Mouse (Mus musculus): ENCODE data around the gene Fstl5.
"Not testable (repeated sequence)": the region's sequence is repeated elsewhere in the genome, so short reads cannot be mapped to it uniquely, and the experiment has no call there.

Gene Fstl5

DNA sequence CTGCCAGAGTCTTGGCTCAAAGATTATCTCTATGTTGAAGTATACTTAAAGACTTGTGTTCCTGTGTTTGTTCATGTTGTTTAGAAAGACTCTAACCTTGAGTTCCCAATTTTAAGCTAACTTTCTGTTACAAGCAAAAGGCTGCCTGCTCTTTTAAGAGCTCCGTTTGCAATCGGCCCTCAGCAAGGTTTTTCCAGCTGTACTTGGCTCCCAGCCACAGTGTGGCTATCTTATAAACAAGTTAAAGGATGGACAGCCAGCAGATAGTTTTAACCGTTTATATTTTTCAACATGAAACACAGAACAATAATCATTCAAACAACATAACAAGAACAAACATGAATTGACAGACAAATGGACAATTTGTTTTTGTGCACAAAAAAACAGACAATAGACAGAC, 433.8 kb downstream of the Fstl5 start:
- DNase-seq (ENCODE audit: low spot score in 2 of 2), result not testable (repeated sequence)

DNA sequence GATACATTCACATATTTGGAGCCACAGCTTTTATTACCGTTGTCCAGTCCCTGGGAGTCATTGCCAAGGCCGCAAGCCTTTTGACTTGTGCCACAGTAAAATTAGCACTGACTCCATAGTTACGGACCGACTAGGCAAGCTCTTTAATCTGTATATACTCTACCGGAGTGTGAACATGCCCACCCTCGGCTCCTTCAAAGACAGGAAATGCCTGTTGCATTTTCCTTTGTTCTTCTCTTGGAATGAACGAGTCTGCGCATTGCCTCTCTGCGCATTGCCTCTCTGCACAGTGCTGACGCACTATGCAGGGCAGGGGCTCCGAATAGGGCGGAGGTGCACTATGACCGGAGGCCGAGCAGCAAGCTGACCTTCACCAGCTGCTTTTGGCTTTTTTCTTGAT, 434.7 kb downstream of the Fstl5 start:
- DNase-seq (ENCODE audit: low spot score in 2 of 2), result no peak

DNA sequence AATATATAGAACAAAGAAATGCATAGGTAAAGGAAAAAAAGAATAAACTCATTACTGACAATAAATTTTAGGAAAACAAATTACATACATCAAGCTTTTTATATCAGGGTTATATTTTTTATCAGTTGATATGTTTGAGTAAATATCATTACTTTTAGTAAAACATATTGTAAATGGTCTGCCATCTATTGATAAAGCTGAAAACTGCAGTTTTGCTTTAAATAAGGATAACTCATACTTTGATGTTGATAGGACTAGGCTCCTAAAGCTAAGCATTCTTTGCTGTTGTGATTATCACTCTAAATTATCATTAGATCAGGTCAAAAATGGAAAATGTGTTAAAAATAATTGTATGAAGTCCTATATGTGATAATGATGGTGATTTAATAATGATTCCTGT, 493.3 kb downstream of the Fstl5 start:
- DNase-seq (ENCODE audit: low spot score in 2 of 2), result no peak

DNA sequence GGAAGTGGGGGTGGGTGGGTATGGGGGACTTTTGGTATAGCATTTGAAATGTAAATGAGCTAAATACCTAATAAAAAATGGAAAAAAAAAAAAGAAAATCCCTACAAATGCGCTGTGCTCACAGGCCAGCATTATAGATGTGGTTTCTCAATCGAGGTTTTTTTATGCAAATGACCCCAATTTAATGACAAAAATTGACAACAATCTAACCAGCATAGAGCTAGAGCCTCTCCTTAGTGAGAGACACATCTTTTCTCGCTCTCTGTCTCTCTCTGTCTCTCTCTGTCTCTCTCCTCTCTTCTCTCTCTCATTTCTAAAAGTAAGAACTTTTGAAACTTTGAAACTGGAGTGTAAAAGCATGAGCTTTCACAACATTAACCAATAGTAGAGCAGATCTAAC, 498.4 kb downstream of the Fstl5 start:
- DNase-seq (ENCODE audit: low spot score in 2 of 2), result no peak

DNA sequence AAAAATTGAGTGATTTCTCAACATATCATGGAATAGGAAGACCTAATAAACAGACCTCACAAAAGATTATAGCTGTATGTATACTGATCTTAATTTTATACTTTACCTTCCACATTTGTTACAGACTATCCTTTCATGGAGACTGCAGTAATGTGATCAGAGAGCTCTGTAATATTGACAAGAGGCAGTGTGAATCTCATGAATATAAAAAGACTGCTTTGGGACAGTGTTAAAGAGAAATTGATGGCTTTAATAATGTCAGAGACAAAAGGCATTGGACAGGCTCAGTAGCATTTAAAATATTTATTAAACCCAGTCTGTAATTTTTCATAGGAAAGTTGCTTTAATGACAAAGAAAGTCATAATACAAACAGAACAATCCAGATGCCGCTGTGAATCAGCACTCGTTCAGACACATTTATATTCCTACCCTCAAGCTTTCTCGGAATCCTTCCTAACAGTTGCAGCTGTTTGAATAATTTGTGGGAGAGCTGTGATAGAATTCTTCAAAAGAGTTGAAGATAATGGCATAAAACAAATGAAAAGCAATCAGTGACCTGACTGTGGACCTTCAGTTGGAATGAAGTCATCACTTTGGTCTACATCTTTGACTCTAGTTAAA, 499.0 kb downstream of the Fstl5 start:
- DNase-seq (ENCODE audit: low spot score in 2 of 2), result no peak

DNA sequence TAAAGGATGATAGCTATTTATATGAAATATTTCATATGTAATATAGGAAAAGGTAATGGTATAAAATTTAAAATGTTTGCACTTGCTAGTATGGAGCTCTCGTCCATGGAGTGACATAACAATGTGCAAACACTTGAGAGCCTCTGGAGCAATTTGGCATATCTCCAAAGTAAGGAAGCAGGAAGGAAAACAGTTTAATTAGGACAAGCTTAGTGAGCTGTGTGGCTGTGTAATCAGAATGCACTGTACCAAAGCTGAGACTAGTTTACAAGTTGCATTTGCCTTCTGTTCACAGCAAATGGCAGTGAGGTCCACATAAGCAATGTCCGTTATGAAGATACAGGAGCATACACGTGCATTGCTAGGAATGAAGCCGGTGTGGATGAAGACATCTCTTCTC, 519.1 kb downstream of the Fstl5 start:
- no peak for DNase-seq (ENCODE audit: low spot score in 2 of 2)

DNA sequence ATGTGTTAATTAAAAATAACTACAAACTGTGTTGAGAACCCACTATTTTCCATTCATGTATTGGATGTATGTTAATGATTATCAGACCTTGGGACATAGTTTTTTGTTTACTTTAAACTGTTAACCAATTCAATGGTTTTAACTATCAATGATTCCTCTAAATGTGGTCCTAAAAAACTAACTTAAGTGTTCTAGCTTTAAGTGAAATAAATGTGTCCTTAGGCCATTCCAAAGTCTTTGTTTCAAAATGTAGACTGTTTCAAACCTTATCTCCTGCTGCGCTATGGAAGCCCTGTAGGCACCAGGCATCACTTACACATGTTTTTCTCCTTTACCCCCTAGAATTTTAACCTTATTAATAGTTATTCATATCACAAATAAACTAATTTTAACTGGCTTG, 546.0 kb downstream of the Fstl5 start:
- DNase-seq (ENCODE audit: low spot score in 2 of 2), result no peak

DNA sequence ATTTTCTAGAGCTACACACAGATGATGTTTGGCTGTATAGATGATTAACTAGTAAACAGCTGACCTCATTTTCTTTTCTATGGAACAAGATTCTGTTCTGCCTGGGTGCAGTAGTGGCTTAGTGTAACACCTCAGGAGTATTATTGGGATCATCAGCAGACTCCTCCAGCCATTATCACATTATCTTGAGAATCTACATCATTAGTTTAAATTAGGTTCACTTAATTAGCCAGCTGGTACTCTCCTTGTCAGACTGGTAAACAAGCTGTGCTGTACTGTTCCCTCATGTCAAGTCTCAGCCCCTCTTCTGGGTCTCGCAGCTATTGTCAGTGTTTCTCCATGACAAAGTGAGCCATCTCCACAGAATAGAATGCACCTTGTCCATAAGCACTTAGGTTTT, 580.2 kb downstream of the Fstl5 start:
- no peak for DNase-seq (ENCODE audit: low spot score in 2 of 2)

DNA sequence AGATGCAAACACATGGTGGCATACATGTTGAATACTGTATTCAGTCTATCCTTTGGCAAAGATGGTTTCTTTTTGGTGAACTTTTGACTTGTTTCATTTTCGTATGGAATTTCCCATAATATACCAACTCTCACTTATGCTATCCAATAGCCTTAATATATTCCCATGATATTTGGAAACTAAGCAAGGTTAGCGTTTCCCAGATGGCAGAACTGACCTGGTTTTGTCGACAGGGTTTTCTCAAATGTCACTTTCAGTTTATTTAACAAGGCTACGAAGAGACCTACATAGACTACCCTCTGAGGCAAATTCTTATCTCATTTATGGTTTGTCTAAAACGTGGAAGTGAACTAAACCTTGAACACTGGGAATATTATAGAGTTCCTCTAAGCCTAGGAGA, 596.8 kb downstream of the Fstl5 start:
- DNase-seq (ENCODE audit: low spot score in 2 of 2), result no peak

DNA sequence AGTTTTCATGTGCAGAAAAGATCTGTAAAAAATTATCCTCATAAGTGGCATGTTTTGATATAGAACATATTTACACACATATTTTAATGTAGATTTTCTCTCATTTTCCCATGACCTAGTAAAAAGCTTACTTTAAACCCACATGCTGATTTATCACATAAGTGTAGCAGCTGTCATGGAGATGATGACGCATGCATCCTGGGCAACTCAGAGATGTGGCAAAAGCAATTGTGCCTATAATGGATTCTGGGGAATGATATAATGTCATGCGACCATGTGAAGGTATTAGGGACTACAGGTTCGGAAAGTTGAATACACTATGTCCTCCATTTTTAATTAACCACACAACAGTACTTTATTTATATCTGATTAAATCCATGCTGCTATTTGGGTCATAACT, 601.9 kb downstream of the Fstl5 start:
- no peak for DNase-seq (ENCODE audit: low spot score in 2 of 2)

DNA sequence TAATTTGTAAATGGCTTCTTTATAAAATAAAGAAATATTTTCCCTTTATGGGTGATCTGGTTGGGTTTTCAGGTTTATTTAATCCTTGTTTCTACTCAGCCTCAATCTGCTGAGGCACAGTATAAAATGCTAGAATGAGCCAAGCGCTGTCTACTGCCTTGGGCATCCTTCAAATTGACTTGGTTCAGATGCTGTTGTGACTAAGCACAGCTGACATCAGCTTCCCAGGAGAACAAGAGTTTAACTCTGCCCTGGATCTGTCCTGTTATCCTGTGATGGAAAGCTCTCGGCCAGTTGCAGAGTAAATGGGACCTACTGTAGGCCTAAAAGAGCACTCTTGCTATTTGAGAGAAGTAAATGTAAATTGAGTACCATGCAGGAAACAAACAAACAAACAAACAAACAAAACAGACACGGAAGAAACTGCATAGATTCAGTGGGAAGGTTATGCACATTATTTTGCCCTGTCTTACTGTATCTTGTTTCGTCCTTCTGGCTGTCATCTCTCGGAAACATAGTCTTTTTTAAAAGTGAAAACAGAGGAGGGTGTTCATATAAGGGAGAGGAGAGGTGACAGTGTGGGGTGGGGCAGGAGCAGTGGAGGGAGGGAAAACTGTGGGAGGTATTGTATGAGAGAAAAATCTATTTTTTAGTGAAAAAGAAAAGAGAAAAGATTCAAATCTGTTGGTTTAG, 605.9 kb downstream of the Fstl5 start:
- no peak for DNase-seq (ENCODE audit: low spot score in 2 of 2)

DNA sequence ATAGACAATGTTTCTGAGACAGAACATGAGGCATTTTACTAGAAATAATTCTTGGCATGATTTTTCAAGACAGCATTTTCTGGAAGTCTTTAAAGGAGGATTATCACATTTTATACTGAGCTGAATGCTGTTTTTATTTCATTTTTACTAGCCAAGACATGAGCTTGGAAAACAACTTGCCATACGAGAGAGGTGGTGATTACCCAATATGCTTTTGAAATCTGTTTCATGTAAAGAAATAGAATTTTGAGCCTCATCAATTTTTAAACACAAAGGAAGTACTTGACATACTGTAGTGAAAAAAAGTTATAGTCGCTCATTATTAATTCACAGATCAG, 606.4 kb downstream of the Fstl5 start:
- DNase-seq (ENCODE audit: low spot score in 2 of 2), result no peak

DNA sequence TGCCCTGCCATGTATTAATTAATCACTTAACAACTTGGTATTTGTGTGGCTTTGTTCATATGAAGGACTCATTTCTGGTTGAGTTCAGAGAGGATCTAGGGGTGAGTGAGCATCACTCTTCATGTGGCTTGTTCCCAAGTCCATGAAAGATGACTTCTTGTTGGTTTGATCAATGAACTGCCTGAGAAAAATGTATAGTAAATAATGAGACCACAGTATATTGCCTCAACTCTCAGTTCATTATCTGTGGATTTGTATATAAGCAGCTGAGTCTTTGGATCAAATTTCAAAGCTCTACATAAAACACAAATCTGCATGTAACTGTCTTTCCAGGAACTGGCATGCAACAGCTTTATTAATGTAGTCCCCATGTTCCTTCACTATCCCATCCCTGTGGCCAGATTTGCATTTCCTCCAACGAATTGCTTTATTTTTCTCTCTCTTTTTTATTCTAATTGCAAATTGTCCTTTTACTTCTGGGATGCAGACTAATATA, 623.1 kb downstream of the Fstl5 start:
- no peak for DNase-seq (ENCODE audit: low spot score in 2 of 2)

DNA sequence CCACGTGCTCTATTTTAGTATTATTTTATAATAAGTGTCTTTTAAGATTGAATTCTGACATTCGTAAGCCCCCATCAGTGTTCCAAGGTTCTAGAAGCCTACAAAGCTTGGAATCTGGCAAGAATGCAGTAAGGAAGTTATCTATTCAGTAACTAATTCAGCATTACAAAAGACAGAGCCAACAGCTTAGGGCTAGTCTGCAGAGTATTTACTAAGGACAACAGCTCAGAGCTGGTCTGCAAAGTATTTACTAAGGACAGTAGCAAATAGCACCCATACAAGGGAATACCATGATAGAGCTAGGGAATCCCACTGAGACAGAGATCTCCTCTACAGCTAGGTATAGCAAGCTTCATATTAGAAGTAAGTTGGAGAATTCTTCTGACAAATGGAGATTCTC, 665.2 kb downstream of the Fstl5 start:
- no peak for DNase-seq (ENCODE audit: low spot score in 2 of 2)
